Mouse (Mus musculus): ENCODE results near the gene Sgcd.

Sgcd gene

DNA sequence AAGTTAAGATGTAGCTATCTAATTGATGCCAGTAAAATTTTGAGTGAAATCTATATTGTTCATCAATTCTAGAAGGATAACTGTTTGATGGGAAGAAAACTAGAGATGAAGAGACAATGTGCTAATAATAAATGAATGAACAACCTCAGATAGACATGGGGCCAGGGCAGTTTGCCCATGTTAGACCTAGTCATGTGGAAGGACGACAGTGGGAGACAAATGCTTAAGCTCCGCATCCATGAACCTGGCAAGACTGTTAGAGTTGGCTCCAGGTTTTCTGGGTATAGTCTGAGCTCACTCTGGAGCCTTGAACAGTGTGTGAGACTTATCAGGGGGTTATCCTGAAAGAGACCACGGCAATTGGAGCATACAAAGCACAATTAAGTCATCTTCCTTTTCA, 860.4 kb downstream of the Sgcd start:
- DNase-seq: no peak

DNA sequence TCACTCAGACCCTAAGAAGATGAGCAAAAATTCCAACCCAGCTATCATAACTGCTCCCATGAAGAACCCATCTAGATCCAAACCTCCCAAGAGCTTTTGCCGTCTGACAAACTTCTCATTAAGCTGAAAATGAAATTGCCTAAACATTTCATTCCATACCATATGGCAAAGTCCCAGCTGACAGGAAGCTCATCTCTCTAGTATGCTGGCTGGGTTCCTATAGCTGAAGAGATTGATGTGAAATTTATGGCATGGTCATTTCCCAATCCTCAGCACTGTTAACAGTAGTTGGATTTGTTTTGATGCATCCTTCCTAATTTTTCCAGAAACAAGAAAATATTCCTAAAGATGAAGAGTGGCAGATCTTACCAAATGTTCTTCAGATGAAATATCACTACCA, 867.9 kb downstream of the Sgcd start:
- DNase-seq: no peak

DNA sequence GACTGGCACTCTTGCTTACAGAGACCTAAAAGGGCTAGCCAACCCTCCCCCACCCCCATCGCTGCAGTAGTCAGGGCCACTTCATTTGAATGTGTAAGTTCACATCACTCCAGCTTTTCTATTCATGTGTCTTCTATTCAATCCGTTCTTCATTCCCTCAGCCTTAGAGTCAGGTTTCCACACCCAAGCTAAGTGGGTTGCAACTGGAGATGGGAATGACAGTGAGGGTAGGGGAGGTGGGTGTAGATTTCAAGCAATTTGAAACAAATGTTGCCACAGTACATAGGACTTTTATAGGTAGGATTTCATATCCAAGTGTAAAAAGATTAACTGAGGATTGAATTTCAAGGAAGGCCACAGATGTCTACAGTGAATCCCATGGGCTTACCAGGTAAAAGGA, 870.9 kb downstream of the Sgcd start:
- DNase-seq: no peak

DNA sequence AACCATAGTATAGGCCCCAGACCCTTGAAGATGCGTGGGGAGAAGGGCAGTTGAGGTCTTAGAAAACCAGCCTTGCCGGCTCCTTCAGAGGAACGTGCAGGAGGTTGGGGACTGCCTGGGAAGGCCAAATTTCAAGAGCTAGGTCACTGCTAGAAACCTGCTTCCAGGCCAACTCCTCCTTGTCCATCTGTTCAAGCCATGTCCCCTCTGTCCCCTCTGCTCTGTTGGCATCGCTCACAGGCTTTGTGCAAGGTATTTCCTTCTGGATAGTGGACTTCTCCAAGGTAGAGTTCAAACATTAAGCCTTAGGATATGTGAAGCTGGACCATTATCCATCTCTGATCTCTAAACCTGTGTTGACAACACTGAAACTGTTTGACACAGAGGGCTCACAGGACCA, 874.4 kb downstream of the Sgcd start:
- DNase-seq: no peak

DNA sequence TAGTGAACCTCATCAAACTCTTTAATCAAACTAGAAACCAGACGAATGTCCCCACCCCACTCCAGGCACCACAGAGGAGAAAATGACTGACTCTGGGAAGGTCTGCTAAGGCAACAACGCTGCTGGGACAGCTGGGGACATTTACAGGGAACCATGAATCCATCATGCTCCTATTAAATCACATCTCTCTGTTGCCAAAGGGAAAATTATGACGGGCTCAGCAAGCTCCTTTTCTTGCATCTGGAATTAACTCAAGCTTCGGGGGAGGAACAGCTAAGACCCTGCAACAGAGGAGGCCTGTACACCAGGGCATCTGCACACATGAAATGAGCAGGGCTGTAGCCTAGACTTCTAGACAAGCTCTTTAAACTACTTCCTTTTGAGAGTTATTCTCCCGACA, 875.7 kb downstream of the Sgcd start:
- DNase-seq: no peak

DNA sequence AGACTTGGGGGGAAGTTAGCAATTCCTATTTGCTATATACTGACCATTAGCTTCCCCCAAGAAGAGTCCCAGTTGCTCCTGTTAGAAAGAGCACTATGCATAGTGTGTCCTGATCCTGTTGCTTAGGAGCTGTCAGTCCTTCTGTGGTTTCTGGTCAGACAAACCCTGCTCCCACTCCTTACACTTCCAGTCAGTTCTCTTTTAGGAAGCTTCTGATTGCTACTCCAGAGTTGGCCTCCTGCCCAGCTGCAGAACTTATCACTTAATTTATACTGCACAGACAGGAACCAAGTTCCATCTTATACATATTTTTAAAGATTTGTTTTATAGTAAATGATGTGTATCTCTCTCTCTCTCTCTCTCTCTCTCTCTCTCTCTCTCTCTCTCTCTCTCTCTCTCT, 878.5 kb downstream of the Sgcd start:
- DNase-seq: no peak

DNA sequence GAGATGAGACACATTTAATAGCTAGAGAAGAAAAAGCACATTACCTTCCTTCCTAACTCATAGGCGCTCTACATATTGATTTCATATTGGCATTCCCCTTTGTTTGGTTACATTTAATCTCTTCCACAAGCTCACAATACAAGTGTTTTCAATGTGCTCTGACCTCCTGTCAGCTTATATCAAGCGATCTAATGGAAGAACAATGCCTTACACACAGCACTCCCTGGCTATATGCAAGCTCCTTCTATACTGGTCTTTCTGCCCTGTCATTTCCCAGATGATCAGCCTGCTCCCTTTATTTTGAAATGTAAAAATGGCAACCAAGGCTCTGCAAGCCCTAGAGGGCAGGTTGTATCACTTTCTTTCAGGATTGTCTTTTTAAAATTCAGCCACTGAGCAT, 881.1 kb downstream of the Sgcd start:
- DNase-seq: no peak

DNA sequence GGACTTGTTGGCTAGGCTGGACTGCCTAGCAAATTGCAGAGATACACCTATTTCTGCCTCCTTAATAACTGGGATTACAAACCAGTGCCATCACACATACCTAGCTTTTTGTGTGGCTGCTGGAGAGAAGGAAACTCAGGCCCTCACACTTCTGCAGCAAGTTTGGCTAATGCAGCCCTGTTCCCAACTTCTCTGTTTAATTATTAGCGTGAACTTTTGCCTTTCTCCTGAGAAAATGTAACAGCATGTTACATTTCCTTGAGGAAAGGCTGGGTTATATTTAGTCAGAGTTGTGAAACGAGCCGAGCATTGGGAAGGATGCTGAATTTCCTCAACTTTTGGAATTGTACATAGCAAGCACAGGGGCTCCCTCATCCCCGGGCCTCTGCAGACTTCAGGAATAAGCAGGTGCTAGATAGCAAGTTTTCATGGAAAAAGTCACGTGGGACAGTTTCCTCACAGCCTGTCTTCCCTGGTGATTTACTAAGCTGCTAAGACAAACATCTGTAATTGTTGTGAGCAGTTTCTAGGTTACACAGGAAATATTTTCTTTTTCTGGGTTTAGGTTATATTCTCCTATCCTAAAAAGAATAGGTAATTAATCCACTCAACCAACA, 895.4 kb downstream of the Sgcd start:
- peak; percentile 16 to 33 for DNase-seq

DNA sequence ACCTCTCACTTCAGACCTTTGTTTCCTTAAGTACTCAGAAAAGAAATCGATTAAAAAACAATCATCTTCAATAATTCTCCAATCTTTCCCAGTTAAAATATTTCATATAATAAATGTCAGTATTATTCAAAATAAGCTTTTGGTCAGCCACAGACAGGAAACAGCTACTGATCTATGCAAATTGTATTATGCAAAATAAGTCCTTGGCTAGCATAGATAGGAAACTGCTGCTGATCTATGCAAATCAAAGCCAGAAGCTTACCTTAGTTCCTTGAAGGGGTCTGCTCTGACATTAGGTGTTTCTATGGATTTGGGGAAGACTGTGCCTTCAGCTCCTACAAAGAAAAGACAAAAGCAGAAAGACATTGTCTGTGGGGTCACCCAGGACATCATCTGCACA, 906.3 kb downstream of the Sgcd start:
- DNase-seq: no peak

DNA sequence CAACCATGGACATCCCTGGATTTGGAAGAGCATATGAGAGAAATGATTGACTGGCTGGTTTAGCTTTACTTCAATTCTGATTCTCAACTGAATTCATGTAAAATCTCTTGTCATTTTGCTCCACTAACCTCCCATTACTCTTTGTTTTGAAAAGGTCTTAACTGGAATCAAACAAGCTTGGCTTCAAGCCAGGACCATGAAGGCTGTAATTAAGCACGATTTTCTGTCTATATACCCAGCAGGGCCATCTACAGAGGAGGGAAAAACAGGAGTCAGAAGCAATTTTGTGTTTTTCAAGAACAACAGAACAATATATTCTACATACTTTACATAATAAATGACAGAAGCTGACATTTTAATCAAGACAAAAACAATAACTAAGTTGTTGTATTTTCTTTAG, 915.2 kb downstream of the Sgcd start:
- DNase-seq: no peak

DNA sequence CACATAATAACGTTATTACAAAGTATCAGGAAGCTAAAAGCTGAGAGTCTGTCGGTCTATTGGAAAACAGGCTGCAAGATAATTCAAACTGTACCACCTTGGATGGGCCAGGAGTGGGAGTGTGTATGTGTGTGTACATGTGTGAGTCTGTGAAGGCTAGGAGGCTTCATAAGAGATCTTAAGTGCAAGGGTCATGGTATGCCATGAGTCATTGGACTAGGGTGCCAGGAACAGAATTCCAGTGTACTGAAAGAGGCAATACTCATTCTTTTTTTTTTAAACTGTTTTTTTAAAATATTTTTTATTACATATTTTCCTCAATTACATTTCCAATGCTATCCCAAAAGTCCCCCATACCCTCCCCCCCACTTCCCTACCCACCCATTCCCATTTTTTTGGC, 917.6 kb downstream of the Sgcd start:
- no peak for DNase-seq

DNA sequence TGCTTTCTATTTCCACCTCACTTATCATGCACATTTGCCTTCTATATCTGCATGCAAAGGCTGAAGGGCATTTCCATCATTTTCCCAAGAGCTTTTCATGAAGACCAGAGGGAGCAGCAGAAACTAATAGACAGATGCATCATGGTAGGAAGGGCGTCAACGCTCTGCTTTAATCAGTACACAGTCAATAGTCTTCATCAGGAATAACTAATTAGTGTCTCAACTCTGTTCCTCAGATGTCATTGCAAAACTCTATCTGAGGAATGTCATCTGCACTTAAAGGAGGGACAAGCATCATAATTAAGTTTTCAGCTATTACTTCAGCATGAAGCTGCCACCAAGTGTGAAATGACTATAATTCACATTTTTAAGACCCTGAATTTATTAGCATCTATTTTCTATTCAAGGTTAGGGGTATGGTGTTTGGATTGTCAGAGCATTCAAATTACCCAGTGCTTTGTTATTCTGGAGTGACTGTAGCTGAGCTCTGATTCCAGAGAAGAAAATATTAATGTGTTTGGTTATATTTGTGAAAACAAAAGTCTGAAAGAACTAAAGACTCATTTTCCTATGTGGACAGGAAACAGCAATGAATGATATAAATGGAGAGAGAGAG, 918.9 kb downstream of the Sgcd start:
- DNase-seq: no peak

DNA sequence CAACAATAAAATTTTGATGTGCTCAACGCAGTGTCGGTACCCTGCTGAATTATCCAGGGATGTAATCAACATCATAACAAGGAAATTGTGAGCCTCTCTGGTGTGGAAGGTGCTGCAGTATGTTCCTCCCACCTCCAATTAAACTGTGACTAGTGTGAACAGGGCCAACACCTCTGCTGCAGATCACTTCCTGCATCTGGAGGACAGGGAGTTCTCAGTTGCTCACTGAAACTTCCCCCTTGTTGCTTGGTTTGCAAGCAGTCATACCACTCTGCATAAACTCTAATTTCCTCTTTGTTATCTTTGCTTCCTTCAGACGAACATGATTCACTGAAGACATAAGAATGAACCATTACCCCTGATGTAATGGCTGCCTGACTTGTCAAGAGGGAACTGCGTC, 925.1 kb downstream of the Sgcd start:
- DNase-seq: no peak

DNA sequence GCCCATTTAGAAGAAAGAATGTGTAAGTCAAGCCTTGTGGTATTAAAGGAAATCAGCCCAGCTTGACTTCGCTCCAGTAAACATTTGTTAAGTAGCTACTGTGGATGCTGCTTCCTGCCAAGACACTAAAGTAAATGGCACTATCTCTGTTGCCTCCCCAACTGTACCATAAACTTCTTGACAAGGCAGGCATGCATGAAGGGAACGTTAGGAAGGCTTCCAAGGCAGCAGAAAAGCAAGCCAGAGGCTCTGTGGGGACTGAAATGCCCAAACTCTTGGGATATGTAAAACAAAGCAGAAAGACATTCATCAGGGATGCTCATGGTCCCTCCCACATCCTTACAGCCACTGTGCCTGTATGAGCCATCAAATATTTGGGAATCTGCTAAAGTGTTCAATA, 938.4 kb downstream of the Sgcd start:
- no peak for DNase-seq

DNA sequence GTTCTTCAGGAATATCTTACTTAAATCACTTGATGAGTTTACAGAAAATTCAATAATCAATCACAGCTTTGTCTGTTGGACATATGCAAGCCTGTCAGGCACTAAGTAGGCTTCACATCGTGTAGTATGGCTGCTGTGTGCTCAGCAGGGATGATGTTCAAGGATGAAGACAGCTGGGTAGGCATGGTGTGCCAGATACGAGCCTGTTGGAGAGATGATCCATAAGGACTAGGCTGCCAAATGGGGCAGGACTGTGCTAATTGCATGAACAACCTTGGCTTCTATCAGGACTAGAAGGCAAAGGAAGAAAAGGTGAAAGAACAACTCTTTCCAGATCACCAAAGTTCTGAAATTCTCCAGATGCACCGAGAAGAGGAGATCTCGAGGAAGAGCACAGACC, 939.0 kb downstream of the Sgcd start:
- no peak for DNase-seq

DNA sequence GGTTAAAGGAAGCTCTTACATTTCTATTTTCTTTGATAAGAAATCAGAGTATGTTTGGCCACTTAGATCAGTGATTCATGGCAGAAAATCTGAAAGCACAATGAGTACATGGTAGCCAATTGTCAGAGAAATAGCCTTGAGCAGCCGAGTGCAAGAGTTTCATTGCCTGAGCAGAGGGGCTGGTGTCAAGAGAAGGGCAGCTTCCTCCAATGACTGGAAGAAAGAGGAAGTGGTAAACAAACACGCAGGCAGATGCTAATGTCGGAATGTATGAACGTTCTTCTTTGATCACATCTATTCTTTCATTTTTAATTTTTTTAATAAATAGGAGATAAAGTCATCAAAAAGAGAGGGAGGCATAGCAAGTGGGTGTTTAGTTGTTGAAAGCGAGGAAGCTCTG, 956.5 kb downstream of the Sgcd start:
- DNase-seq: no peak

DNA sequence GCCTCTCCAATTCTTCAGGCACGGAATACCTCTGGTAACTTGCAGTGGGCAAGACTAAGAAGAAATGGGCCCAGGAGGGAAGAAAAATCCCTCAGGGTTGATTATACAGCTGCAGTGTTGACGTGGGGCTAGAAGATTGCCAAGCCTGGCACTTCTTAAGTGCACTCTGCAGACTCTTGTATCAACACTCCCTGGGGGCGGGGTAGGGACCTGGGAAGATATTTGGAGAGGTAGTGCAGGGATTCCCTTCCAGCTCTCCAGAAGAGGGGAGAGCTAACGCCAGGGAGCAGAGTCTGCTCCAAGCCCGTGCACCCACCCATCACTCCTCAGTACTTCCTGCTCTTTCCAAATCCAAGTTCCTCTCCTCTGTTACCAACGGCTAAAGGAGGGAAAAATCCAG, 967.9 kb downstream of the Sgcd start:
- DNase-seq: no peak

DNA sequence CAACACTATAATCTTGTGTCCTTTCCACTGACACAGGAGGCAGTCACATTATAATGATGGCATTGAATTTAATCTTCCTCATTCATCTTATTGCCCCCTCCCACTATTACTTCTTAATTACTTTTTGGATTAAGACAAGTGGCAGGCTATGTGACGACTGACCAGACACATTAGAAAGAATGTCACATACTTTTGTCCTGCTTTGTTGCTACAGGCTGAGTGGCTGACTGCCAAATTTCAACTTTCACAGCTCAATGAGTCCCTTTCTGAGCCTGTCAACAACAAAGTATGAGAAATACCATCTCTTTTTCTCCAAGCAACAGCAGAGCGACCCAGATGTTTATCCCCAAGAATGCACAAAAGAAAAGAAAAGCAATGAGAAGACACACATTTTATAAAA, 970.6 kb downstream of the Sgcd start:
- DNase-seq: peak; percentile 3 to 8

DNA sequence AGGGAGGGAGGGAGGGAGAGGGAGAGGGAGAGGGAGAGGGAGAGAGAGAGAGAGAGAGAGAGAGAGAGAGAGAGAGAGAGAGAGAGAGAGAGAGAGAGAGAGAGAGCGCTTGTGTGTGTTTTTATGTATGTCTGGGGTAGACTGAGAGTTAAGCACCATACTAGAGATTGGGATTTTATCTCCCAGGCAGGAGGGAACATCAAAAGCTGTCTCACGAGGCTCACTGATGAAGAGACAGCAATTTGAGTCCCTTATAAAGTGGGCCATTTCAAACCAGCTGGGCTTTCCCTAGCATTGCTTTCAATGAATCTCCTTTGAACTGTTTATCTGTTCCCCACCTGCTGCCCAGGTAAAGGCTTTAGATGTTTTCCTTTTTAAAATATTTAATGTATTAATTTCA, 973.1 kb downstream of the Sgcd start:
- no peak for DNase-seq

DNA sequence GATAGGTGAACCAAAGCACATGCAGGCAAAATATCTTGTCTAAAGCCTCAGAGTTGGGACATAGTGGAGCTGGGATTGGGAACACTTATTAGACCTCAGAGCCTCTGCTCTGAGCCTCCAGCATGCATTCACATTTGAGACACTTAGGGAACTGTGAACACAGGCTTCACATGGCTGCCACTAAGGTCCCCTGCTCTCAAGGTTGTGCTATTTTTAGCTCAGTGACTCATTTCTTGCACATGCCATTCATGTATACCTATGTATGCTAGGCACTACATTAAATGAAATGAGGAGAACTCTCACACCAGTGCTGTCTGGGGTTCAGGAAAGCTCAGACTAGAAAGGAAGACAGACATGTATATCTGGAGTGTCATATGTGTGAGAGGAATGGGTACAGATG, 974.5 kb downstream of the Sgcd start:
- DNase-seq: peak in 1 of 2 experiments; percentile 4

DNA sequence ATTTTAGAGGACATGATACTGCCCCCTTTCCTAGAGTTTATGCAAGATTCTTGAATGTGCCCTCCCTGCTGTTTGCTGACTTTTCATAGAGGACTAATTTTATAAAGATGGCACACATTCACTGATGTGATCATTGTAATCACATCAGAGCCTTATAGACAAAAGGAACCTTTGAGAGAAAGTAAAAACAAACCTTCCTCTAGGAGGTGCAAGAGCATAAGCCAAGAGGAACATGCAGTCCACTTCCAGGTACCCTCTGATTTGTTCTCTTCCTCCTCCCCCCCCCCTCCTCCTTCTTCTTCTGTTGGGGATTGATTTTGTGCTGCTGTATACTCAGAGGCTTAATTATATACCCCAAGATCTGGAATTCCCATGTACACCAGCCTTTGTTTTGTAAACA, 978.6 kb downstream of the Sgcd start:
- no peak for DNase-seq

DNA sequence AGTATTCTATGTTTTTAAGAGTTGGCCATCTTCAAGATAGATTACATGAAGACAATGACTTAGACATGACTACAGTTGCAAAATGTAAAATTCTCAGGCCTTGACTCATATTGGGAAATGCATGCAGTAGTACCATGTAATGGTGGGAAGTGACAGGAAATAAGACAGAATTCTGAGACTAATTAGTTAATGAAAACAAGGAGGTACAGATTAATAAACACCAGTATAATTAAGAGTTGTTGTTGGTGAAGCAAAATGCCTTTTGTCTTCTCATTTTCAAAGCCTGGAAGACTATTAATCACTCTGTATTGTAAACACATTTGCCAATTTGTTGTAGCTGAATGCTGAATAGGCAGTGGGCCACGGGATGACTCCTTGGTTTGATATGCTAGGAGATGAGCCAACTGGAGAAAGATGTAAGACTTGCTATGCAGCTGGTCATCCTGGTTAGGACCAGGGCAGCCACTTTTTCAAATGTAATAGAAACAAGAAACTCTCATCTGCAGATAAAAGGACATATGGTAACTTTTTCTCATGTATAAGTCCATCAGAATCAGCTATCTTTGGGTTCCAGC, 983.4 kb downstream of the Sgcd start:
- no peak for DNase-seq

DNA sequence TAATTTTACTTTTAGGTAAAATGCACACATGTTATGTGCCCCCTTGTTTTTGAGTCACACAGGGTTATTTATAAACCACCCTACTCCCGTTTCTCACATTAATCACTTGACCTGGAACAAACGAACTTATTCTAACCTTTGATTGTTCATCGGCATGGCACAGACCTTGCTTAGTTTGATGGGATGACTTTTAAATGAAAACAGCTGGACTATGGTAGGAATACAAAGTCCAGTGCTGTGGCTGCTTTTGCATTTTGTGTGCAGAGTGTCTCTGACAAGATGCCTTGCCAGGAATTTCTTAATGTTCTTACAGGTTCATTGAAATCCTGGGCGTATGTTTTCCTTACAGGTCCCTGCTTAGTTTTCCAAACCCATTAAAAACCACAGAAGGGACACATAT, 1049.5 kb downstream of the Sgcd start:
- DNase-seq: peak; percentile 23 to 57

DNA sequence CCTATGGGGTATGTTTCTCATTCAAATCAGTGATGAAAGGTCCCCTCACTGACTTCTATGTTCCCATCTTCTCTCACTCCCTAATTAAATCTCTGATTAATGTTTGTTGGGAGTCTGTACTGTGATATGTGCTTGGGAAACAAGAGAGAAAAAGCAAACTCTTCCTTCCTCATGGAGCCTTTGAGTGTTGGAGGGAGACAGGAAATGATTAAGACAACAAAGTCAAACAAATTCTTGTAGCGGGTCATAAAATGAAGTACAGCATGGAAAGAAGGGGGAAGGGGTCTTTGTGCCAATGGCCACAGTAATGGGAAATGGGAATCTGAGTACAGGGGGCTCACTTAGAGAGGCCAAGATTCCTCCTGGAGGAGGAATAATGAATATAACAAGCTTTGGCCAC, 1063.8 kb downstream of the Sgcd start:
- DNase-seq: no peak

DNA sequence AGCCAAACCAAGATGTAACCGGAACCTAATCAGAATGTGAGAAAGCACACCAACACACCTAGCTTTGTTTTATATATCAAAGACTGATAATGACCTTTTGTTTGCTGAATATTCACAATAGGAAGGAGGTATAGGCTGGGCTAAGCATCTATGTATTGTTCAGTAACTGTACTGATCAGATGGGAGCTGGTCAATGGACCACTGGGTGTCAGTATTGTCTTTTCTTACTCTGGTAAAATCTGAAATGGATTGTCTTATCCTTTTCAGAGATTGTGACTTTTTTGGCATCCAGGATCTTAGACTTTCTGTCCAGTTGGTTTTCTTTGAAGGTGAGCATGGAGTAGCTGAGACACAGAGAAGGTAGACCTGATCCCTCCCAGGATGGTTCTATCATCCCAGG, 1068.5 kb downstream of the Sgcd start:
- no peak for DNase-seq

All from kidney, adult 8-10 months (tissue).